Mouse (Mus musculus): ENCODE results near the gene Slc25a30. TPM values are rescaled to one million over a fixed set of nuclear protein-coding genes. Genes with fewer than 3 reads are reported as not detected.
A peak's percentile ranks its signal among the peaks of the same experiment; 100 is the strongest.

The Slc25a30 gene
- polyA plus RNA-seq, 1 experiment from 2014 or later = 9.2 TPM

GRCm38 (mm10) chr14:75790411-75790996 is 3.7 kb upstream of the Slc25a30 start:
- H3K4me1 ChIP-seq (ENCODE audit: control insufficient read depth in 2 of 2, insufficient read depth in 2 of 2, low read length in 2 of 2) = peaks cover 3% of the 10 kb centered on the region in 2 experiments; a peak in 2 of 4 replicates
- H3K4me2 ChIP-seq (ENCODE audit: low read length) = no peak overlapping the region
- H3K4me3 ChIP-seq (ENCODE audit: control insufficient read depth in 1 of 2, insufficient read depth in 1 of 2, low read depth in 1 of 2, low read length in 2 of 2) = no peak overlapping the region
- H3K9me3 ChIP-seq (ENCODE audit: control insufficient read depth, low read length) = no peaks in the 10 kb centered on the region
- WGBS = 81% methylated on average over 3 of the region's 3 CpGs
- no peak overlapping the region for H3K27ac ChIP-seq (replicated peaks in 1 of 2; ENCODE audit: control insufficient read depth in 1 of 2, insufficient read depth in 1 of 2, low read depth in 2 of 2, low read length in 2 of 2)
- H3K27me3 ChIP-seq (ENCODE audit: control insufficient read depth, insufficient read depth, low read length) = no peaks in the 10 kb centered on the region
- no peak for ATAC-seq (ENCODE audit: insufficient number of reproducible peaks, insufficient read depth, low FRiP score, low read depth)
- no peak overlapping the region for H3K9ac ChIP-seq (ENCODE audit: low read length)
- H3K36me3 ChIP-seq (ENCODE audit: control insufficient read depth, insufficient read depth, low read length) = no peaks in the 10 kb centered on the region

GRCm38 (mm10) chr14:75789291-75789690 is 2.5 kb upstream of the Slc25a30 start:
- Histone ChIP-seq H3K36me3 (ENCODE audit: control insufficient read depth, insufficient read depth, low read length) (no peaks in the 10 kb centered on the region), H3K9me3 (ENCODE audit: control insufficient read depth, low read length) (no peaks in the 10 kb centered on the region), H3K27ac (replicated peaks in 1 of 2; ENCODE audit: control insufficient read depth in 1 of 2, insufficient read depth in 1 of 2, low read depth in 2 of 2, low read length in 2 of 2) (no peak overlapping the region), H3K4me2 (ENCODE audit: low read length) (no peak overlapping the region), H3K9ac (ENCODE audit: low read length) (no peak overlapping the region), H3K4me1 (ENCODE audit: control insufficient read depth in 2 of 2, insufficient read depth in 2 of 2, low read length in 2 of 2) (peaks cover 3% of the 10 kb centered on the region in 2 experiments; a peak in 2 of 4 replicates), H3K27me3 (ENCODE audit: control insufficient read depth, insufficient read depth, low read length) (no peaks in the 10 kb centered on the region), H3K4me3 (ENCODE audit: control insufficient read depth in 1 of 2, insufficient read depth in 1 of 2, low read depth in 1 of 2, low read length in 2 of 2) (no peak overlapping the region)
- WGBS = 58% methylated on average over 6 of the region's 6 CpGs
- no peak for ATAC-seq (ENCODE audit: insufficient number of reproducible peaks, insufficient read depth, low FRiP score, low read depth)

- Histone ChIP-seq H3K27ac (replicated peaks in 1 of 2; ENCODE audit: control insufficient read depth in 1 of 2, insufficient read depth in 1 of 2, low read depth in 2 of 2, low read length in 2 of 2) (no peak overlapping the region), H3K4me2 (ENCODE audit: low read length) (peak overlapping the region; percentile 74), H3K27me3 (ENCODE audit: control insufficient read depth, insufficient read depth, low read length) (no peaks in the 10 kb centered on the region), H3K4me1 (ENCODE audit: control insufficient read depth in 2 of 2, insufficient read depth in 2 of 2, low read length in 2 of 2) (peaks cover 3% of the 10 kb centered on the region in 2 experiments; a peak in 2 of 4 replicates), H3K9me3 (ENCODE audit: control insufficient read depth, low read length) (no peaks in the 10 kb centered on the region), H3K9ac (ENCODE audit: low read length) (no peak overlapping the region), H3K4me3 (ENCODE audit: control insufficient read depth in 1 of 2, insufficient read depth in 1 of 2, low read depth in 1 of 2, low read length in 2 of 2) (peak overlapping the region in 1 of 2 experiments; percentile 84; a peak in 2 of 4 replicates), H3K36me3 (ENCODE audit: control insufficient read depth, insufficient read depth, low read length) (no peaks in the 10 kb centered on the region)
- no peak for ATAC-seq (ENCODE audit: insufficient number of reproducible peaks, insufficient read depth, low FRiP score, low read depth)
- WGBS = 30% methylated on average over 7 of the region's 7 CpGs
Measured at GRCm38 (mm10) chr14:75787794-75788175, 948 bp upstream of the Slc25a30 start.

GRCm38 (mm10) chr14:75786424-75786867 is 391 bp downstream of the Slc25a30 start:
- Histone ChIP-seq H3K9ac (ENCODE audit: low read length) (peak overlapping the region; percentile 85), H3K36me3 (ENCODE audit: control insufficient read depth, insufficient read depth, low read length) (peaks cover 4% of the 10 kb centered on the region; the same call in 1 of the 2 replicates), H3K4me3 (ENCODE audit: control insufficient read depth in 1 of 2, insufficient read depth in 1 of 2, low read depth in 1 of 2, low read length in 2 of 2) (peak overlapping the region; percentile 78 to 84), H3K4me2 (ENCODE audit: low read length) (peak overlapping the region; percentile 74), H3K27ac (replicated peaks in 1 of 2; ENCODE audit: control insufficient read depth in 1 of 2, insufficient read depth in 1 of 2, low read depth in 2 of 2, low read length in 2 of 2) (peak overlapping the region; percentile 64 to 79; a peak in 3 of 4 replicates), H3K4me1 (ENCODE audit: control insufficient read depth in 2 of 2, insufficient read depth in 2 of 2, low read length in 2 of 2) (peaks cover 3% of the 10 kb centered on the region in 2 experiments; a peak in 2 of 4 replicates), H3K9me3 (ENCODE audit: control insufficient read depth, low read length) (no peaks in the 10 kb centered on the region), H3K27me3 (ENCODE audit: control insufficient read depth, insufficient read depth, low read length) (no peaks in the 10 kb centered on the region)
- WGBS = 2% methylated on average over 31 of the region's 31 CpGs
- peak; percentile 14 for ATAC-seq (ENCODE audit: insufficient number of reproducible peaks, insufficient read depth, low FRiP score, low read depth)

GRCm38 (mm10) chr14:75779913-75780312 is 6.9 kb downstream of the Slc25a30 start:
- Histone ChIP-seq H3K27me3 (ENCODE audit: control insufficient read depth, insufficient read depth, low read length) (no peaks in the 10 kb centered on the region), H3K4me1 (ENCODE audit: control insufficient read depth in 2 of 2, insufficient read depth in 2 of 2, low read length in 2 of 2) (no peaks in the 10 kb centered on the region), H3K9me3 (ENCODE audit: control insufficient read depth, low read length) (no peaks in the 10 kb centered on the region), H3K4me3 (ENCODE audit: control insufficient read depth in 1 of 2, insufficient read depth in 1 of 2, low read depth in 1 of 2, low read length in 2 of 2) (no peak overlapping the region), H3K27ac (replicated peaks in 1 of 2; ENCODE audit: control insufficient read depth in 1 of 2, insufficient read depth in 1 of 2, low read depth in 2 of 2, low read length in 2 of 2) (no peak overlapping the region), H3K36me3 (ENCODE audit: control insufficient read depth, insufficient read depth, low read length) (peaks cover 8% of the 10 kb centered on the region), H3K9ac (ENCODE audit: low read length) (no peak overlapping the region), H3K4me2 (ENCODE audit: low read length) (no peak overlapping the region)
- 86% methylated on average over 4 of the region's 4 CpGs for WGBS
- ATAC-seq (ENCODE audit: insufficient number of reproducible peaks, insufficient read depth, low FRiP score, low read depth) = no peak

- Histone ChIP-seq H3K9me3 (ENCODE audit: control insufficient read depth, low read length) (no peaks in the 10 kb centered on the region), H3K27ac (replicated peaks in 1 of 2; ENCODE audit: control insufficient read depth in 1 of 2, insufficient read depth in 1 of 2, low read depth in 2 of 2, low read length in 2 of 2) (no peak overlapping the region), H3K4me3 (ENCODE audit: control insufficient read depth in 1 of 2, insufficient read depth in 1 of 2, low read depth in 1 of 2, low read length in 2 of 2) (no peak overlapping the region), H3K9ac (ENCODE audit: low read length) (no peak overlapping the region), H3K27me3 (ENCODE audit: control insufficient read depth, insufficient read depth, low read length) (no peaks in the 10 kb centered on the region), H3K4me1 (ENCODE audit: control insufficient read depth in 2 of 2, insufficient read depth in 2 of 2, low read length in 2 of 2) (peaks cover 16 to 21% of the 10 kb centered on the region in 2 experiments), H3K4me2 (ENCODE audit: low read length) (no peak overlapping the region), H3K36me3 (ENCODE audit: control insufficient read depth, insufficient read depth, low read length) (peaks cover 9% of the 10 kb centered on the region)
- WGBS = 90% methylated on average over 8 of the region's 8 CpGs
- no peak for ATAC-seq (ENCODE audit: insufficient number of reproducible peaks, insufficient read depth, low FRiP score, low read depth)
Measured at GRCm38 (mm10) chr14:75776637-75777036, 10.2 kb downstream of the Slc25a30 start.

GRCm38 (mm10) chr14:75773431-75773830 is 13.4 kb downstream of the Slc25a30 start:
- peak; percentile 63 for ATAC-seq (ENCODE audit: insufficient number of reproducible peaks, insufficient read depth, low FRiP score, low read depth)
- Histone ChIP-seq H3K36me3 (ENCODE audit: control insufficient read depth, insufficient read depth, low read length) (peaks cover 39% of the 10 kb centered on the region), H3K27ac (replicated peaks in 1 of 2; ENCODE audit: control insufficient read depth in 1 of 2, insufficient read depth in 1 of 2, low read depth in 2 of 2, low read length in 2 of 2) (peak overlapping the region; percentile 84 to 85), H3K9ac (ENCODE audit: low read length) (peak overlapping the region; percentile 45; the same call in 1 of the 2 replicates), H3K4me2 (ENCODE audit: low read length) (peak overlapping the region; percentile 25), H3K27me3 (ENCODE audit: control insufficient read depth, insufficient read depth, low read length) (no peaks in the 10 kb centered on the region), H3K4me3 (ENCODE audit: control insufficient read depth in 1 of 2, insufficient read depth in 1 of 2, low read depth in 1 of 2, low read length in 2 of 2) (no peak overlapping the region), H3K4me1 (ENCODE audit: control insufficient read depth in 2 of 2, insufficient read depth in 2 of 2, low read length in 2 of 2) (peaks cover 16 to 21% of the 10 kb centered on the region in 2 experiments), H3K9me3 (ENCODE audit: control insufficient read depth, low read length) (no peaks in the 10 kb centered on the region)
- WGBS = 18% methylated on average over 8 of the region's 8 CpGs
